Mouse (Mus musculus) CH12.LX (cell line): ENCODE measurements around the gene Cenpp. TPM values are rescaled to one million over a fixed set of nuclear protein-coding genes. Genes with fewer than 3 reads are reported as not detected.

Experiments used
- DNase-seq: peaks from one replicate; pipeline ENCODE4 v3.0.0-alpha.2; 2013; ENCODE audit errors: extremely low read depth
- H3K27ac ChIP-seq: 2 replicates; pipeline ENCODE4 v1.5.1; 2012; ENCODE audit warnings: low read depth, mild to moderate bottlenecking, control low read depth, moderate library complexity; ENCODE audit not compliant: insufficient read depth
- H3K27me3 ChIP-seq: replicated peaks from 2 replicates; pipeline ENCODE3; 2012; ENCODE audit warnings: inconsistent platforms
- H3K36me3 ChIP-seq, 2 experiments: replicated peaks in 1 of 2; 2 replicates each; pipeline versions ENCODE3 to v1.6.1; 2012; ENCODE audit warnings: inconsistent platforms in 1 of 2, low read length in 1 of 2, mild to moderate bottlenecking in 1 of 2, mixed read lengths in 1 of 2, moderate library complexity in 1 of 2; ENCODE audit not compliant: control insufficient read depth in 1 of 2, insufficient read depth in 1 of 2
- H3K4me1 ChIP-seq, 2 experiments: 2 replicates each; pipeline ENCODE4 v1.6.1; 2012; ENCODE audit warnings: inconsistent platforms in 1 of 2, moderate library complexity in 1 of 2; ENCODE audit not compliant: insufficient read depth in 2 of 2, control insufficient read depth in 1 of 2
- H3K4me2 ChIP-seq: 2 replicates; pipeline ENCODE4 v1.6.1; 2012; ENCODE audit warnings: low read depth, mild to moderate bottlenecking, control low read depth; ENCODE audit not compliant: poor library complexity, insufficient read depth, severe bottlenecking
- H3K4me3 ChIP-seq, 3 experiments: fragments of 150-350 bp in 1 of 3; sonication (generic) in 1 of 3; replicated peaks in 1 of 3; 2 replicates each; pipeline versions ENCODE3 to v1.5.1; 2011 to 2012; ENCODE audit warnings: low read depth in 2 of 3, low read length in 2 of 3, mild to moderate bottlenecking in 2 of 3, moderate library complexity in 2 of 3, control low read depth in 1 of 3, improper control_type of control experiment in 1 of 3, inconsistent platforms in 1 of 3, mixed read lengths in 1 of 3; ENCODE audit not compliant: poor library complexity in 1 of 3
- H3K79me2 ChIP-seq: replicated peaks from 2 replicates; pipeline ENCODE4 v1.6.1; 2012; ENCODE audit warnings: mild to moderate bottlenecking, moderate library complexity; ENCODE audit not compliant: control insufficient read depth, poor library complexity, insufficient read depth, severe bottlenecking; ENCODE audit errors: extremely low read depth
- H3K9ac ChIP-seq: 2 replicates; pipeline ENCODE4 v1.6.1; 2012; ENCODE audit warnings: low read depth, mild to moderate bottlenecking, control low read depth, moderate library complexity; ENCODE audit not compliant: insufficient read depth
- H3K9me3 ChIP-seq: replicated peaks from 2 replicates; pipeline ENCODE3; 2012; ENCODE audit warnings: low read length, inconsistent platforms, mixed read lengths
- BHLHE40 ChIP-seq: IDR thresholded peaks from 2 replicates; pipeline ENCODE4 v1.6.1; 2011; ENCODE audit warnings: mild to moderate bottlenecking, low read depth, low read length, improper control_type of control experiment
- CTCF ChIP-seq, 2 experiments: IDR thresholded peaks in 1 of 2; conservative IDR thresholded peaks in 1 of 2; 2 replicates each; pipeline ENCODE4 v1.5.1; 2011 to 2012; ENCODE audit warnings: low read depth in 2 of 2, low read length in 2 of 2, improper control_type of control experiment in 1 of 2, inconsistent platforms in 1 of 2, mild to moderate bottlenecking in 1 of 2, moderate library complexity in 1 of 2
- EP300 ChIP-seq: IDR thresholded peaks from 2 replicates; pipeline ENCODE4 v1.6.1; 2011; ENCODE audit warnings: low read length, improper control_type of control experiment
- HCFC1 ChIP-seq: IDR thresholded peaks from 2 replicates; pipeline ENCODE4 v1.6.1; 2012; ENCODE audit warnings: low read depth, mild to moderate bottlenecking, inconsistent platforms, low read length, improper control_type of control experiment
- IRF4 ChIP-seq: IDR thresholded peaks from 2 replicates; pipeline ENCODE4 v1.6.1; 2014; ENCODE audit warnings: low read depth, mild to moderate bottlenecking, inconsistent platforms, low read length, improper control_type of control experiment
- MAX ChIP-seq: IDR thresholded peaks from 2 replicates; pipeline ENCODE4 v1.6.1; 2011; ENCODE audit warnings: low read length, improper control_type of control experiment
- MEF2A ChIP-seq: IDR thresholded peaks from 2 replicates; pipeline ENCODE4 v1.6.1; 2014; ENCODE audit warnings: low read depth, mild to moderate bottlenecking, inconsistent platforms, low read length, improper control_type of control experiment, borderline replicate concordance
- MXI1 ChIP-seq: IDR thresholded peaks from 2 replicates; pipeline ENCODE4 v1.6.1; 2011; ENCODE audit warnings: mild to moderate bottlenecking, low read depth, low read length, improper control_type of control experiment
- NRF1 ChIP-seq: IDR thresholded peaks from 2 replicates; pipeline ENCODE4 v1.6.1; 2014; ENCODE audit warnings: low read depth, mild to moderate bottlenecking, inconsistent platforms, low read length, improper control_type of control experiment, moderate library complexity
- PAX5 ChIP-seq: IDR thresholded peaks from 2 replicates; pipeline ENCODE4 v1.6.1; 2012; ENCODE audit warnings: low read length, inconsistent platforms, mixed read lengths
- POLR2AphosphoS2 ChIP-seq: IDR thresholded peaks from 2 replicates; pipeline ENCODE4 v1.6.1; 2011; ENCODE audit warnings: low read depth, low read length, improper control_type of control experiment
- RAD21 ChIP-seq: IDR thresholded peaks from 2 replicates; pipeline ENCODE4 v1.6.1; 2011; ENCODE audit warnings: low read depth, mild to moderate bottlenecking, low read length, improper control_type of control experiment, moderate library complexity
- RCOR1 ChIP-seq: conservative IDR thresholded peaks from 2 replicates; pipeline ENCODE4 v1.6.1; 2012; ENCODE audit warnings: low read depth, mild to moderate bottlenecking, inconsistent platforms, low read length, improper control_type of control experiment
- TBP ChIP-seq: conservative IDR thresholded peaks from 2 replicates; pipeline ENCODE4 v1.6.1; 2011; ENCODE audit warnings: low read depth, low read length, improper control_type of control experiment
- USF1 ChIP-seq: IDR thresholded peaks from 2 replicates; pipeline ENCODE4 v1.6.1; 2014; ENCODE audit warnings: low read depth, mild to moderate bottlenecking, inconsistent platforms, low read length, improper control_type of control experiment
- ZC3H11A ChIP-seq: IDR thresholded peaks from 2 replicates; pipeline ENCODE4 v1.6.1; 2012; ENCODE audit warnings: low read depth, mild to moderate bottlenecking, inconsistent platforms, low read length, improper control_type of control experiment
- ZMIZ1 ChIP-seq: IDR thresholded peaks from 2 replicates; pipeline ENCODE4 v1.6.1; 2012; ENCODE audit warnings: low read depth, mild to moderate bottlenecking, inconsistent platforms, low read length, improper control_type of control experiment
- dilution Hi-C: fragments of 300-500 bp; cut with MboI; formaldehyde crosslinking; loops from 2 replicates; pipeline ENCODE4 v1.14.3; 2020; ENCODE audit warnings: low sequenced_read_pairs; ENCODE audit not compliant: extremely low pct_unique_long_range_greater_than_20kb, extremely low pct_ligation_motif_present
- in situ Hi-C: fragments of 300-500 bp; cut with MboI; formaldehyde crosslinking; loops from 3 replicates; pipeline ENCODE4 v1.14.3; 2019; ENCODE audit warnings: low sequenced_read_pairs, low pct_ligation_motif_present, low pct_unique_long_range_greater_than_20kb, mixed read lengths
- polyA plus RNA-seq: library from polyadenylated mRNA; unstranded; fragments of >175 nt; gene quantifications from 2 replicates; pipeline ENCODE4 v1.2.1, GENCODE M21; 2012; ENCODE audit warnings: low read depth; ENCODE audit not compliant: insufficient read length
- total RNA-seq, 2 experiments: library from RNA; depleted of rRNA; stranded (reverse); fragments of 300-350 nt in 1 of 2; fragments of >200 nt in 1 of 2; gene quantifications; 2 replicates each; pipeline ENCODE4 v1.2.3; 2012 to 2014

Gene Cenpp
- total and polyA plus RNA-seq, 3 experiments: 11.2 to 35.3 (median 11.8) TPM

DNA sequence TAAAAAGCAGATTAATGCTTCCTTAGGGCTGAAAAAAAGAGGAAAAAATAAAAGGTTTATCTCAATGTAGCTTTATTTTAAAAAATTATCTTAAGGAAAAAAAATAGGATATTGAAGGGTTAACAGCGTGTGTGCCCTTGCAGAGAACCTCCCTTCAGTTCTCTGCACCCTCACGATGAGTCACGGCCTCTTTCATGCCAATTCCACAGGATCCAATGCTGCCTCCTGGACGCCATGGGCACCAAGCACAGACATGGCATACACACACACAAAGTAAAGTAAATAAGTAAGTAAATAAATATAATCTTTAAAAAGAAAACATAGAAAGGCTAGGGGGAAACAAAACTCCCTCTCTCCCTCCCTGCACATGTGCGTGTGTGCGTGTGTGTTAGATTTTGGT lies 9.9 kb downstream of the Cenpp start:
- DNase-seq: no peak
- Histone ChIP-seq H3K27ac (no peak overlapping the region), H3K4me2 (no peak overlapping the region), H3K27me3 (no peaks in the 10 kb centered on the region), H3K4me1 (peaks cover 0 to 10% of the 10 kb centered on the region in 2 experiments; a peak in 1 of 4 replicates), H3K4me3 (no peak overlapping the region), H3K79me2 (no peaks in the 10 kb centered on the region), H3K9ac (no peak overlapping the region), H3K9me3 (no peaks in the 10 kb centered on the region), H3K36me3 (peaks cover 4 to 30% of the 10 kb centered on the region in 2 experiments)
- no peak for TF ChIP-seq ZMIZ1
- TF ChIP-seq MAX: no peak
- no peak for TF ChIP-seq CTCF (conservative IDR thresholded peaks at IDR 0.05 in 1 of 2, IDR thresholded peaks at IDR 0.05 in 1 of 2; ENCODE audit: low read depth in 2 of 2, low read length in 2 of 2)
- no peak for TF ChIP-seq IRF4
- dilution Hi-C loops (no loop called here), in situ Hi-C loops (loop anchor here (10.0 kb wide), 1 partner anchor 198 kb away; no protein-coding TSS in a partner anchor)

GRCm38 (mm10) chr13:49639965-49640364 lies 12.6 kb downstream of the Cenpp start:
- Histone ChIP-seq H3K4me3 (no peak overlapping the region), H3K79me2 (no peaks in the 10 kb centered on the region), H3K27ac (no peak overlapping the region), H3K4me1 (peaks cover 0 to 3% of the 10 kb centered on the region in 2 experiments; a peak in 1 of 4 replicates), H3K9me3 (no peaks in the 10 kb centered on the region), H3K9ac (no peak overlapping the region), H3K36me3 (peaks cover 5 to 31% of the 10 kb centered on the region in 2 experiments), H3K4me2 (no peak overlapping the region), H3K27me3 (no peaks in the 10 kb centered on the region)
- in situ Hi-C loops (loop anchor here (10.0 kb wide), 1 partner anchor 195 kb away; no protein-coding TSS in a partner anchor), dilution Hi-C loops (no loop called here)
- no peak for TF ChIP-seq POLR2AphosphoS2
- no peak for TF ChIP-seq CTCF (conservative IDR thresholded peaks at IDR 0.05 in 1 of 2, IDR thresholded peaks at IDR 0.05 in 1 of 2; ENCODE audit: low read depth in 2 of 2, low read length in 2 of 2)
- no peak for TF ChIP-seq USF1
- TF ChIP-seq TBP: no peak
- TF ChIP-seq ZC3H11A: no peak
- no peak for TF ChIP-seq EP300
- TF ChIP-seq HCFC1: no peak
- TF ChIP-seq RAD21: no peak
- no peak for DNase-seq

DNA sequence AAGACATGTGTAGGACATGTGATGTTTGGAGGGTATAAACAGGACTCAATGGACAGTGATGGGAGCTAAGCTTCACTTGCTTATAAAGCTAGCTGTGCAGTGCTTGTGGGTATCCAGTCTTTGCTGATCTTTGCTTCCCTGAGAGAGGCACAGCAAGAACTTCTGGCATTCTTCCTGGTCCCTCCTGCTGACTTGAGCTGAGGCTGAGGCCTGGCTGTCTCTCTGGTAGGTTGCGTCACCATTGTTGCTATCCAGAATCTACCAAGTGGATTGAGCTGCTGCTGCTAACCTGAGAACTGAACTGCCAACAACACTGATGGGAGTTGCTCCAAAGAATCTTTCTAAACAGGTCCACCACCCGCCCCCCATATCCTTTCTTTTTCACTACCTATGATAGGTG lies 23.5 kb downstream of the Cenpp start:
- Histone ChIP-seq H3K4me2 (no peak overlapping the region), H3K27ac (no peak overlapping the region), H3K9ac (no peak overlapping the region), H3K79me2 (no peaks in the 10 kb centered on the region), H3K27me3 (no peaks in the 10 kb centered on the region), H3K36me3 (peaks cover 0 to 11% of the 10 kb centered on the region in 2 experiments), H3K4me3 (no peak overlapping the region), H3K9me3 (no peaks in the 10 kb centered on the region), H3K4me1 (peaks cover 0 to 3% of the 10 kb centered on the region in 2 experiments; a peak in 1 of 4 replicates)
- dilution Hi-C loops (no loop called here), in situ Hi-C loops (no loop called here)
- no peak for DNase-seq
- TF ChIP-seq IRF4: no peak
- TF ChIP-seq PAX5: no peak
- no peak for TF ChIP-seq MXI1
- no peak for TF ChIP-seq ZMIZ1
- no peak for TF ChIP-seq NRF1
- TF ChIP-seq BHLHE40: no peak
- no peak for TF ChIP-seq MEF2A
- TF ChIP-seq RCOR1: no peak
